In genomic region chr6:120472455-120473140, GRCm38 (mm10) we compare ENCODE assay signal across 12 mouse cellular contexts. TPM values are rescaled to one million over a fixed set of nuclear protein-coding genes. Genes with fewer than 3 reads are reported as not detected.
DNase-seq lines count a peak whose midpoint lies in the region; ATAC-seq and TF ChIP-seq lines count a peak whose summit lies in the region.
"Had no signal": no experiment of that assay in that cellular context is flagged by ENCODE, and none has a peak within 500 bp of the region (broad histone marks: within the 10 kb centered on the region; RNA-seq: fewer than 3 reads in every experiment).

No protein-coding gene starts in this region.

- DNase-seq in liver, postnatal 0 days, result no peak
- no peak for DNase-seq in liver
- peak; percentile 39 for DNase-seq in embryo, embryonic 10.5 days (ENCODE audit: low spot score)
- no peak for DNase-seq in urinary bladder, postnatal 14 days (ENCODE audit: low spot score)
- DNase-seq in adrenal gland, postnatal 10 days, result no peak
- no peak for DNase-seq in frontal cortex, adult 2 months (ENCODE audit: extremely low spot score in 1 of 2, low spot score in 1 of 2)
- DNase-seq: adrenal gland, adult 8-10 months; gastrocnemius, postnatal 14 days; layer of hippocampus, postnatal 36 days had no signal

- no peak for TF ChIP-seq CTCF in liver, postnatal 0 days (IDR thresholded peaks at IDR 0.05; ENCODE audit: low read depth)

- 0 out of 2 replicates have a peak overlapping the region, but pooled peaks have one; percentile 47 for H3K9ac ChIP-seq in liver, postnatal 0 days (replicated peaks)
- peak overlapping the region; percentile 35; the same call in 1 of the 2 replicates for H3K9ac ChIP-seq in hindbrain, embryonic 12.5 days
- H3K9ac ChIP-seq in neural tube, embryonic 14.5 days (replicated peaks; ENCODE audit: low read depth, low read length), result no peak overlapping the region
- H3K9ac ChIP-seq: intestine, embryonic 15.5 days had no signal

- 0 out of 2 replicates have a peak overlapping the region, but pooled peaks have one; percentile 2 for H3K4me3 ChIP-seq in liver, postnatal 0 days (ENCODE audit: low read depth, low read length)
- no peak overlapping the region for H3K4me3 ChIP-seq in hindbrain, embryonic 12.5 days
- H3K4me3 ChIP-seq in neural tube, embryonic 14.5 days (ENCODE audit: low read depth, low read length), result no peak overlapping the region
- H3K4me3 ChIP-seq: intestine, embryonic 15.5 days had no signal

- peaks cover 55% of the 10 kb centered on the region for H3K4me1 ChIP-seq in liver, postnatal 0 days (ENCODE audit: insufficient read depth)
- peaks cover 44% of the 10 kb centered on the region for H3K4me1 ChIP-seq in hindbrain, embryonic 12.5 days
- H3K4me1 ChIP-seq in neural tube, embryonic 14.5 days (ENCODE audit: control insufficient read depth, insufficient read depth, low read length), result peaks cover 19% of the 10 kb centered on the region
- H3K4me1 ChIP-seq: intestine, embryonic 15.5 days had no signal

- no peak for TF ChIP-seq EP300 in liver, postnatal 0 days (IDR thresholded peaks at IDR 0.05; ENCODE audit: low read depth)

- H3K4me2 ChIP-seq in liver, postnatal 0 days (ENCODE audit: low read depth, low read length), result peak overlapping the region; percentile 24
- peak overlapping the region; percentile 27 for H3K4me2 ChIP-seq in hindbrain, embryonic 12.5 days (replicated peaks)
- H3K4me2 ChIP-seq in neural tube, embryonic 14.5 days (ENCODE audit: low read depth, low read length), result no peak overlapping the region; the same call in 1 of the 2 replicates
- H3K4me2 ChIP-seq: intestine, embryonic 15.5 days had no signal

- no peaks in the 10 kb centered on the region for H3K27me3 ChIP-seq in liver, postnatal 0 days (ENCODE audit: insufficient read depth, low read length)
- H3K27me3 ChIP-seq in hindbrain, embryonic 12.5 days, result no peaks in the 10 kb centered on the region
- no peaks in the 10 kb centered on the region for H3K27me3 ChIP-seq in neural tube, embryonic 14.5 days (ENCODE audit: control insufficient read depth, insufficient read depth, low read length)
- H3K27me3 ChIP-seq: intestine, embryonic 15.5 days had no signal

- H3K27ac ChIP-seq in liver, postnatal 0 days (ENCODE audit: low read depth), result peak overlapping the region; percentile 70; the same call in 1 of the 2 replicates
- H3K27ac ChIP-seq in hindbrain, embryonic 12.5 days, result peak overlapping the region; percentile 90
- peak overlapping the region; percentile 85 for H3K27ac ChIP-seq in neural tube, embryonic 14.5 days (ENCODE audit: low read depth, low read length)
- H3K27ac ChIP-seq: intestine, embryonic 15.5 days had no signal

- peaks cover 37% of the 10 kb centered on the region for H3K36me3 ChIP-seq in liver, postnatal 0 days (replicated peaks; ENCODE audit: insufficient read depth, low read length)
- no peaks in the 10 kb centered on the region for H3K36me3 ChIP-seq in hindbrain, embryonic 12.5 days
- H3K36me3 ChIP-seq in neural tube, embryonic 14.5 days (ENCODE audit: control insufficient read depth, insufficient read depth, low read length), result no peaks in the 10 kb centered on the region
- H3K36me3 ChIP-seq: intestine, embryonic 15.5 days had no signal

- no peak for ATAC-seq in liver, postnatal 0 days
- peak; percentile 77 for ATAC-seq in hindbrain, embryonic 12.5 days (ENCODE audit: low FRiP score)
- ATAC-seq in neural tube, embryonic 14.5 days (ENCODE audit: low read depth), result peak; percentile 60

- WGBS in liver, postnatal 0 days (ENCODE audit: insufficient replicate concordance), result 58% methylated on average over 8 of the region's 8 CpGs
- 9% methylated on average over 8 of the region's 8 CpGs for WGBS in hindbrain, embryonic 12.5 days
- 10% methylated on average over 8 of the region's 8 CpGs for WGBS in neural tube, embryonic 14.5 days

- H3K9me3 ChIP-seq in liver, postnatal 0 days (ENCODE audit: low read length), result no peaks in the 10 kb centered on the region
- H3K9me3 ChIP-seq in hindbrain, embryonic 12.5 days (replicated peaks), result no peaks in the 10 kb centered on the region
- no peaks in the 10 kb centered on the region for H3K9me3 ChIP-seq in neural tube, embryonic 14.5 days (ENCODE audit: control insufficient read depth, low read length)
- H3K9me3 ChIP-seq: intestine, embryonic 15.5 days had no signal

RNA-seq across cellular contexts. Expression of gene Il17ra, which starts 9.6 kb away (rescaled TPM):
- polyA plus RNA-seq in liver, postnatal 0 days (2015; fragmentation: Nextera tagmentation; extraction: Ambion mirVana), result 9.4 and 10.6 TPM in 2 replicates
- 11.4 and 12.3 TPM in 2 replicates for polyA plus RNA-seq in hindbrain, embryonic 12.5 days (2016; fragmentation: Nextera tagmentation; extraction: Ambion mirVana)
- 3.1 and 3.2 TPM in 2 replicates for polyA plus RNA-seq in neural tube, embryonic 14.5 days (2014; fragmentation: Nextera tagmentation; extraction: Ambion mirVana)
- 10 to 100 TPM in 1 of 2 experiments, 1 to 10 TPM in 1; 9.6 to 11.3 TPM for total RNA-seq in adrenal gland, postnatal 10 days (2021)
- 10.1 and 13.2 TPM in 2 replicates for polyA plus RNA-seq in frontal cortex, adult 2 months (2012; rRNA removed)

RNA-seq across cellular contexts. Expression of gene Tmem121b, which starts 21.0 kb away (rescaled TPM):
- not detected in 2 replicates for polyA plus RNA-seq in liver, postnatal 0 days (2015; fragmentation: Nextera tagmentation; extraction: Ambion mirVana)
- polyA plus RNA-seq in hindbrain, embryonic 12.5 days (2016; fragmentation: Nextera tagmentation; extraction: Ambion mirVana), result 3.2 and 4.1 TPM in 2 replicates
- 2.8 and 3.3 TPM in 2 replicates for polyA plus RNA-seq in neural tube, embryonic 14.5 days (2014; fragmentation: Nextera tagmentation; extraction: Ambion mirVana)
- total RNA-seq in adrenal gland, postnatal 10 days (2021), result under 1 TPM; 0.12 to 0.15 TPM
- 28.7 and 31.8 TPM in 2 replicates for polyA plus RNA-seq in frontal cortex, adult 2 months (2012; rRNA removed)

RNA-seq across cellular contexts. Expression of gene Hdhd5, which starts 58.5 kb away (rescaled TPM):
- polyA plus RNA-seq in liver, postnatal 0 days (2015; fragmentation: Nextera tagmentation; extraction: Ambion mirVana), result 6.6 and 7.1 TPM in 2 replicates
- 19.5 and 20.9 TPM in 2 replicates for polyA plus RNA-seq in hindbrain, embryonic 12.5 days (2016; fragmentation: Nextera tagmentation; extraction: Ambion mirVana)
- polyA plus RNA-seq in neural tube, embryonic 14.5 days (2014; fragmentation: Nextera tagmentation; extraction: Ambion mirVana), result 11.8 and 14.2 TPM in 2 replicates
- total RNA-seq in adrenal gland, postnatal 10 days (2021), result 10 to 100 TPM; 24.9 to 34.0 TPM
- 43.0 and 48.3 TPM in 2 replicates for polyA plus RNA-seq in frontal cortex, adult 2 months (2012; rRNA removed)
